Mouse (Mus musculus): ENCODE data around the gene Me1.

DNA sequence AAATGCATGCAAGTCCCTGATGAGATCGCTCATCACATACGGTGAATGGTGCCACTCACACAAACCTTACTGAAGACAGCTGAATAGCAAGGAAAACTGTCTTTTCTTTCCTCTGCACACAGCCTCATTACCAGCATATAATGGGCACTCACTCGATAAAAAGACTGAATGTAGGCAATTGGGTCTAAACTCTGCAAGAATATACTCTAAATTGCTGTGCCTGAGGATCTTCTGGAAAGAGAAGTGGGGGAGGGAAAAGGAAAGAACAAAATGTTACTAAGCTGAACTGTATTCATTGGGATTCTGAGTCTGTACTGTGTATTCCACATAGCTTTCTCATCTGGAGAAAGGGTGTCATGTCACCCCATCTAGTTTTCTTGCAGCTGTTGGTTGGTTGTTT is 152.3 kb downstream of the Me1 start:
- TF ChIP-seq EP300 (IDR thresholded peaks at IDR 0.05; ENCODE audit: low read depth) (no peak), CTCF (IDR thresholded peaks at IDR 0.05; ENCODE audit: low read depth) (no peak)
